24 mouse cellular contexts compared by ENCODE assay signal in genomic region chr15:30199785-30200184, GRCm38 (mm10). TPM values are rescaled to one million over a fixed set of nuclear protein-coding genes. Genes with fewer than 3 reads are reported as not detected.
A peak's percentile ranks its signal among the peaks of the same experiment; 100 is the strongest.
DNase-seq lines count a peak whose midpoint lies in the region; ATAC-seq and TF ChIP-seq lines count a peak whose summit lies in the region.
"Had no signal": no experiment of that assay in that cellular context is flagged by ENCODE, and none has a peak within 500 bp of the region (broad histone marks: within the 10 kb centered on the region; RNA-seq: fewer than 3 reads in every experiment).

No protein-coding gene starts in this region.

- TF ChIP-seq CTCF in lung, embryonic 14.5 days (IDR thresholded peaks at IDR 0.05; ENCODE audit: low read depth), result no peak
- no peak for TF ChIP-seq CTCF in lung, postnatal 0 days (IDR thresholded peaks at IDR 0.05)

- ATAC-seq in cerebellum, adult (ENCODE audit: insufficient number of reproducible peaks, low FRiP score, low TSS enrichment), result peak; percentile 41; the same call in 1 of the 2 replicates
- peak; percentile 53 for ATAC-seq in frontal cortex, adult (ENCODE audit: low TSS enrichment)
- no peak for ATAC-seq in lung, embryonic 14.5 days (ENCODE audit: insufficient read depth)
- peak; percentile 25 for ATAC-seq in lung, postnatal 0 days
- ATAC-seq: activated CD4-positive, CD25-positive, alpha-beta regulatory T cell, adult 4 months; forebrain, embryonic 14.5 days; intestine, embryonic 15.5 days had no signal

- 71% methylated on average over 1 of the region's 1 CpGs for WGBS in lung, embryonic 14.5 days
- WGBS in lung, postnatal 0 days, result 61% methylated on average over 1 of the region's 1 CpGs

- H3K4me3 ChIP-seq in lung, embryonic 14.5 days (ENCODE audit: low read depth, low read length), result no peak overlapping the region
- no peak overlapping the region for H3K4me3 ChIP-seq in lung, postnatal 0 days (ENCODE audit: low read depth, low read length)
- H3K4me3 ChIP-seq: embryonic facial prominence, embryonic 12.5 days; embryonic facial prominence, embryonic 15.5 days; heart, adult 2 months; heart, embryonic 10.5 days; heart, embryonic 13.5 days; intestine, embryonic 15.5 days had no signal

- no peak overlapping the region for H3K27ac ChIP-seq in lung, embryonic 14.5 days (ENCODE audit: low read depth)
- H3K27ac ChIP-seq in lung, postnatal 0 days (ENCODE audit: low read length), result no peak overlapping the region
- H3K27ac ChIP-seq: embryonic facial prominence, embryonic 12.5 days; embryonic facial prominence, embryonic 15.5 days; heart, adult 2 months; heart, embryonic 10.5 days; heart, embryonic 13.5 days; hindbrain, embryonic 14.5 days; intestine, embryonic 15.5 days had no signal

- H3K4me1 ChIP-seq in lung, embryonic 14.5 days (ENCODE audit: insufficient read depth), result no peaks in the 10 kb centered on the region
- H3K4me1 ChIP-seq in lung, postnatal 0 days (ENCODE audit: insufficient read depth, low read depth, low read length), result no peaks in the 10 kb centered on the region
- H3K4me1 ChIP-seq: embryonic facial prominence, embryonic 12.5 days; embryonic facial prominence, embryonic 15.5 days; heart, embryonic 10.5 days; heart, embryonic 13.5 days; intestine, embryonic 15.5 days had no signal

- no peaks in the 10 kb centered on the region for H3K9me3 ChIP-seq in lung, embryonic 14.5 days (ENCODE audit: low read depth, low read length)
- H3K9me3 ChIP-seq in lung, postnatal 0 days (ENCODE audit: low read length), result no peaks in the 10 kb centered on the region
- H3K9me3 ChIP-seq: embryonic facial prominence, embryonic 12.5 days; embryonic facial prominence, embryonic 15.5 days; heart, embryonic 10.5 days; heart, embryonic 13.5 days; intestine, embryonic 15.5 days had no signal

- no peak for DNase-seq in cerebellum, postnatal 4 days (ENCODE audit: low spot score in 2 of 2)
- no peak for DNase-seq in frontal cortex, postnatal 10 days (ENCODE audit: low spot score in 2 of 2)
- peak; percentile 20 for DNase-seq in lung, embryonic 14.5 days
- DNase-seq in lung, postnatal 4 days, result no peak
- peak; percentile 34 for DNase-seq in lung, postnatal 0 days (ENCODE audit: low spot score)
- DNase-seq in lung, postnatal 14 days, result no peak
- DNase-seq: adrenal gland, adult 8-10 months; adrenal gland, postnatal 25 days; cerebellum, adult 11 months; cerebellum, adult 9-11 months; gastrocnemius, postnatal 36 days; heart, adult 2 months; heart, postnatal 14 days; heart, postnatal 4 days had no signal

- H3K36me3 ChIP-seq in lung, embryonic 14.5 days (ENCODE audit: insufficient read depth), result no peaks in the 10 kb centered on the region
- no peaks in the 10 kb centered on the region for H3K36me3 ChIP-seq in lung, postnatal 0 days (ENCODE audit: insufficient read depth, low read length)
- H3K36me3 ChIP-seq: embryonic facial prominence, embryonic 12.5 days; embryonic facial prominence, embryonic 15.5 days; heart, embryonic 10.5 days; heart, embryonic 13.5 days; intestine, embryonic 15.5 days had no signal

- H3K27me3 ChIP-seq in lung, embryonic 14.5 days (ENCODE audit: insufficient read depth, low read length), result no peaks in the 10 kb centered on the region
- no peaks in the 10 kb centered on the region for H3K27me3 ChIP-seq in lung, postnatal 0 days (replicated peaks; ENCODE audit: insufficient read depth, low read length)
- H3K27me3 ChIP-seq: embryonic facial prominence, embryonic 12.5 days; embryonic facial prominence, embryonic 15.5 days; heart, embryonic 13.5 days; intestine, embryonic 15.5 days had no signal

- TF ChIP-seq EP300 in lung, postnatal 0 days (IDR thresholded peaks at IDR 0.05), result no peak

- no peak overlapping the region for H3K9ac ChIP-seq in lung, embryonic 14.5 days
- no peak overlapping the region for H3K9ac ChIP-seq in lung, postnatal 0 days (replicated peaks; ENCODE audit: low read depth)
- H3K9ac ChIP-seq: embryonic facial prominence, embryonic 12.5 days; embryonic facial prominence, embryonic 15.5 days; heart, embryonic 13.5 days; hindbrain, embryonic 14.5 days; intestine, embryonic 15.5 days had no signal

- no peak overlapping the region for H3K4me2 ChIP-seq in lung, embryonic 14.5 days
- no peak overlapping the region for H3K4me2 ChIP-seq in lung, postnatal 0 days (replicated peaks; ENCODE audit: low read depth, low read length)
- H3K4me2 ChIP-seq: embryonic facial prominence, embryonic 12.5 days; embryonic facial prominence, embryonic 15.5 days; heart, embryonic 13.5 days; hindbrain, embryonic 14.5 days; intestine, embryonic 15.5 days had no signal

RNA-seq across cellular contexts. Expression of gene Ctnnd2, which starts 27.4 kb away (rescaled TPM):
- polyA plus RNA-seq in lung, embryonic 14.5 days (2014; fragmentation: Nextera tagmentation; extraction: Ambion mirVana), result 19.8 and 19.9 TPM in 2 replicates
- 4.3 and 5.0 TPM in 2 replicates for polyA plus RNA-seq in lung, postnatal 0 days (2015; fragmentation: Nextera tagmentation; extraction: Ambion mirVana)

Comparison
In these comparisons a context has a peak if more than half of its experiments do, and no peak if none do; other contexts are left out.
1. DNase-seq: peak in lung, embryonic 14.5 days (single experiment) and lung, postnatal 0 days (single experiment); none in cerebellum, postnatal 4 days (0 of 2), frontal cortex, postnatal 10 days (0 of 2), lung, postnatal 4 days (0 of 2) and lung, postnatal 14 days (single experiment).